Mouse (Mus musculus): ENCODE data around the gene Nfya. TPM values are rescaled to one million over a fixed set of nuclear protein-coding genes. Genes with fewer than 3 reads are reported as not detected.

The Nfya gene
- polyA plus RNA-seq, 1 experiment: 99.1 TPM

DNA sequence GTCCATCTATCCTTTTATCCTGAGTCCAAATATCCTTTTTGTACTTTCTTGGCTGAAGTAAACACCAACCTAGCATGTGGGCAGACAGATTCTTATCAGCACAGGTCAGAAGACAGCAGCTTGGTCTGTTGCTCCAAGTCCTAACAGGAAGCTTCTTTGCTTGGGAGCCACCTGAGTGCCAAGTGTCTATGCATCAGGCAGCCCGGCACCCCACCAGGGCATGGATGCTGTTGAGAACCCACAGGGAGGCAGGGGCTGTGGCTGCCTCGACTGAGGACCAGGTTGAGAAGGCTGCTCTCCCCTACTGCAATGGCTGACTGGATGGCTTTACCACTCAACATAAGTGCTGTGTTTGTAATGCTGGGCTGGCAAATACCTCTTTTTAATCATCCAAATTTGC, 21.0 kb downstream of the Nfya start:
- no peak for DNase-seq (ENCODE audit: low read depth)
- no peak for TF ChIP-seq POLR2A (IDR thresholded peaks at IDR 0.05; ENCODE audit: borderline replicate concordance, extremely low read depth, insufficient read depth, insufficient read length, poor library complexity, severe bottlenecking)
- no peak for TF ChIP-seq CTCF (IDR thresholded peaks at IDR 0.05; ENCODE audit: borderline replicate concordance, extremely low read depth, insufficient read depth, insufficient read length)

DNA sequence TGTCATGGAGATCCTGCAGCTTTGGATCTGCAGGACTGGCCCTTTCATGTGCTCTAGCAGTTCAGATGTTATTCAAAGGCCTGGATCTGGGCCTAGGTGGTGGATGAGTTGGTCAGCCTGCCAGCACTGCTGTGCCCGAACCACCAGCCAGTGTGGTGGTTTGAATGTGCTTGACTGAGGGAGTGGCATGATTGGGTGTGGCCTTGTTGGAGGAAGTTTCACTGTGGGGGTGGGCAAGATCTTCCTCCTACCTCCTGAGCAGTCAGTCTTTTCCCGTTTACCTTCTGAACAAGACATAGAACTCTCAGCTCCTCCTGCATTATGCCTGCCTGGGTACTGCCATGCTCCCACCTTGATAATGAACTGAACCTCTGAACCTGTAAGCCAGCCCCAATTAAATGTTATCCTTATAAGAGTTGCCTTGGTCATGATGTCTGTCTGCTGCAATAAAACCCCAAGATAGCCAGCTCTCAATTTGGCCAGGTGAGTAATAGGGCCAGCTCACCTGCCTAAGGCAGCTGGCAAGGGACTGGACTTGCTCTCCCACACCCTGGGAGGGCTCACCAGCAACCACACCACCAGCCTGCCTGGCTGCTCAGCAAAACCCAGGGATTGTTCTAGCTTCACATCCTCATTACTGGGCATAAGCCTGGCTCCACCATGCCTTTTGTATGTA, 23.8 kb downstream of the Nfya start:
- TF ChIP-seq CTCF (IDR thresholded peaks at IDR 0.05; ENCODE audit: borderline replicate concordance, extremely low read depth, insufficient read depth, insufficient read length) (no peak), POLR2A (IDR thresholded peaks at IDR 0.05; ENCODE audit: borderline replicate concordance, extremely low read depth, insufficient read depth, insufficient read length, poor library complexity, severe bottlenecking) (no peak)

GRCm38 (mm10) chr17:48379050-48379449, 30.7 kb downstream of the Nfya start:
- no peak for TF ChIP-seq CTCF (IDR thresholded peaks at IDR 0.05; ENCODE audit: borderline replicate concordance, extremely low read depth, insufficient read depth, insufficient read length)
- TF ChIP-seq POLR2A (IDR thresholded peaks at IDR 0.05; ENCODE audit: borderline replicate concordance, extremely low read depth, insufficient read depth, insufficient read length, poor library complexity, severe bottlenecking): no peak
- no peak for DNase-seq (ENCODE audit: low read depth)

More for the DNA sequence above, 23.8 kb downstream of the Nfya start:
- no peak for DNase-seq (ENCODE audit: low read depth)

DNA sequence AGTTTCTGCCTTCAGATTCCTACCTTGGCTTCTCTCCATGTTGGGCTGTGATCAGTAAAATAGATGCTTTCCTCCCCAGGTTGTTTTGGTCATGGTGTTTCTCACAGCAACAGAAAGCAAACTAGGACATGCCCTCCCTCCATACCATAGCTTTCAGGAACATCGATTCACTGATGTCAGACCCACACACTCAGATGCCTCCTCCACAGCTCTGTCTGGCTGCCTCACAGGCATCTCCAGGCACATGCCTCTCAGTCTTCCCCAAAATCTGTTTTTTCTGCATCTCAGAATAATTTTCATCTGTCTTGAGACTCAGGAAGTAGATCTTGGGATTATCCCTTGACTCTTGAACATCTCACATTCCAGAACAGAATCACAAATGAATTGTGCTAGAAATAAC, 33.6 kb downstream of the Nfya start:
- TF ChIP-seq CTCF (IDR thresholded peaks at IDR 0.05; ENCODE audit: borderline replicate concordance, extremely low read depth, insufficient read depth, insufficient read length): no peak
- TF ChIP-seq POLR2A (IDR thresholded peaks at IDR 0.05; ENCODE audit: borderline replicate concordance, extremely low read depth, insufficient read depth, insufficient read length, poor library complexity, severe bottlenecking): no peak
- no peak for DNase-seq (ENCODE audit: low read depth)

- no peak for DNase-seq (ENCODE audit: low read depth)
- TF ChIP-seq POLR2A (IDR thresholded peaks at IDR 0.05; ENCODE audit: borderline replicate concordance, extremely low read depth, insufficient read depth, insufficient read length, poor library complexity, severe bottlenecking) (no peak), CTCF (IDR thresholded peaks at IDR 0.05; ENCODE audit: borderline replicate concordance, extremely low read depth, insufficient read depth, insufficient read length) (no peak)
Observed at GRCm38 (mm10) chr17:48372987-48373386, 36.7 kb downstream of the Nfya start.

DNA sequence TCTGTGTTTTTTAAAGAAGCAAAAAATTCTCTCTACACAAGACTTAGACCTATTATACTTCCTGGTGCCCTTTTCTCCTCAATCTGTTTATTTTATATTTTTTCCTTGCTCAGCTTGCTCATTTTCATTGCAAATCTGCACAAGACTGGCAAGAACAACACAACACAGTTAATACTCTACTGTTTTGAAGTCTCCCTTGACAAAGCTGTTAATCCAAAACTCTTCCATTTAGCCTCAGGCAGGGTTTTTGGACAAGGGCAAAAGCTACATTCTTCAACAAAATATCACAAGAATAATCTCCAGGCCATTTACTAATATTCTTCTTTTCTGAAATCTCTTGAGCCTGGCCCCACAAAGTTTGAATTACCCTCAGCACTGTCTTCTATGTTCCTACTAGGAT, 38.1 kb downstream of the Nfya start:
- TF ChIP-seq POLR2A (IDR thresholded peaks at IDR 0.05; ENCODE audit: borderline replicate concordance, extremely low read depth, insufficient read depth, insufficient read length, poor library complexity, severe bottlenecking) (no peak), CTCF (IDR thresholded peaks at IDR 0.05; ENCODE audit: borderline replicate concordance, extremely low read depth, insufficient read depth, insufficient read length) (no peak)
- DNase-seq (ENCODE audit: low read depth): no peak

- TF ChIP-seq POLR2A (IDR thresholded peaks at IDR 0.05; ENCODE audit: borderline replicate concordance, extremely low read depth, insufficient read depth, insufficient read length, poor library complexity, severe bottlenecking) (no peak), CTCF (IDR thresholded peaks at IDR 0.05; ENCODE audit: borderline replicate concordance, extremely low read depth, insufficient read depth, insufficient read length) (no peak)
- no peak for DNase-seq (ENCODE audit: low read depth)
Observed at GRCm38 (mm10) chr17:48366806-48367205, 42.9 kb downstream of the Nfya start.

- DNase-seq (ENCODE audit: low read depth): no peak
- TF ChIP-seq POLR2A (IDR thresholded peaks at IDR 0.05; ENCODE audit: borderline replicate concordance, extremely low read depth, insufficient read depth, insufficient read length, poor library complexity, severe bottlenecking) (no peak), CTCF (IDR thresholded peaks at IDR 0.05; ENCODE audit: borderline replicate concordance, extremely low read depth, insufficient read depth, insufficient read length) (no peak)
Observed at GRCm38 (mm10) chr17:48365511-48366155, 44.1 kb downstream of the Nfya start.

DNA sequence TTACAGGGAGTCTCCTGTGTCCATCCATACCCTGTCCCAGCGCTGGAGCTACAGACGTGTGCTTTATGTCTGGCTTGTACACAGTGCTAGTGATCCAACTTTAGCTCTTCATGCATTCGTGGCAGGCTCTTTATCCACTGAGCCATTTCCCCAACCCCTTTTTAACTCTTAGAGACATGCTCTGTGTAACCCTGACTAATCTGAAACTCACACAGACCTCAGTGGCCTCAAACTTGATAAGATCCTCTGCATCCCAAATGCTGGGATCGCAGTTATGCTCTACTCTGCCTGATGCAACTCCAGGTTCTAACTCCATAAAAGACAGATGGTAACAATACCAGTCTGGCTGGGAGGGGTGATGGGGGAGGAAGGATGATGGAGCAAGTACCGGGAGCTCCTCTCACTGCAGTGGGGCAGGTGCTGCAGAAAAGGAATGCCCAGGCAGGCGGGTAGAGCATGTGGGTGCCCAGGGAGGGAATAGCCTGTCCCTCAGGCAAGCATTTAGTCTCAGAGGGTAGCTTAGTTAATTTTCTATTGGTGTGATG, 46.2 kb downstream of the Nfya start:
- DNase-seq (ENCODE audit: low read depth): no peak

GRCm38 (mm10) chr17:48362966-48363365, 46.7 kb downstream of the Nfya start:
- no peak for TF ChIP-seq POLR2A (IDR thresholded peaks at IDR 0.05; ENCODE audit: borderline replicate concordance, extremely low read depth, insufficient read depth, insufficient read length, poor library complexity, severe bottlenecking)

More for the DNA sequence above, 46.2 kb downstream of the Nfya start:
- no peak for TF ChIP-seq POLR2A (IDR thresholded peaks at IDR 0.05; ENCODE audit: borderline replicate concordance, extremely low read depth, insufficient read depth, insufficient read length, poor library complexity, severe bottlenecking)
- no peak for TF ChIP-seq CTCF (IDR thresholded peaks at IDR 0.05; ENCODE audit: borderline replicate concordance, extremely low read depth, insufficient read depth, insufficient read length)

GRCm38 (mm10) chr17:48362346-48362745, 47.4 kb downstream of the Nfya start:
- no peak for TF ChIP-seq CTCF (IDR thresholded peaks at IDR 0.05; ENCODE audit: borderline replicate concordance, extremely low read depth, insufficient read depth, insufficient read length)
- TF ChIP-seq POLR2A (IDR thresholded peaks at IDR 0.05; ENCODE audit: borderline replicate concordance, extremely low read depth, insufficient read depth, insufficient read length, poor library complexity, severe bottlenecking): no peak
- DNase-seq (ENCODE audit: low read depth): no peak

More at GRCm38 (mm10) chr17:48362966-48363365, 46.7 kb downstream of the Nfya start:
- DNase-seq (ENCODE audit: low read depth): peak; percentile 76

DNA sequence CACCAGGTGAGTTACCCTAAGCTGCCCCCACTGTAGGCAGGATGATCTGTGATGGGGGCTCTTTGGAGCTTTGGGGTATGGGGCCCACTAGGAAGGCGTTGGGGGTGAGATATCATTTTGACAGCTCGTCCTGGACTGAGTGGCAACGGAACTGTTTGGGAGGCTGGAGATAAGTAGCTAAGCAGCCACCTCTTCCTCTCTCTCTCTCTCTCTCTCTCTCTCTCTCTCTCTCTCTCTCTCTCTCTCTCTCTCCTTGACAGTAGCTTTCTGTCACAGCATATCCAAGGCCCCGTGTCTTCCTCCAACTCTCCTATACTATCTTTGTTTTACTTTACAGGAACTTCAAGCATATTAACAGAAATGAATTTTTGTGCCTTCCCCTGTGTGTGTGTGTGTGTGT, 49.2 kb downstream of the Nfya start:
- no peak for DNase-seq (ENCODE audit: low read depth)
- no peak for TF ChIP-seq POLR2A (IDR thresholded peaks at IDR 0.05; ENCODE audit: borderline replicate concordance, extremely low read depth, insufficient read depth, insufficient read length, poor library complexity, severe bottlenecking)
- TF ChIP-seq CTCF (IDR thresholded peaks at IDR 0.05; ENCODE audit: borderline replicate concordance, extremely low read depth, insufficient read depth, insufficient read length): no peak
